Mouse (Mus musculus): ENCODE measurements at regions not wholly inside any gene's neighbourhood (a gene's known extent, or its start where the extent isn't known, plus 50 kb on each side); places are given as distances from the start of the nearest gene placed in this dataset.

- H3K9ac ChIP-seq, result no peak overlapping the region
- H3K4me3 ChIP-seq, result no peak overlapping the region
- 70% methylated on average over 3 of the region's 3 CpGs for WGBS
- no peak overlapping the region for H3K27ac ChIP-seq
- H3K27me3 ChIP-seq, result peaks cover 4% of the 10 kb centered on the region; the same call in 1 of the 2 replicates
- peaks cover 18% of the 10 kb centered on the region for H3K4me1 ChIP-seq
- no peak overlapping the region for H3K4me2 ChIP-seq
- H3K36me3 ChIP-seq, result no peaks in the 10 kb centered on the region
- no peaks in the 10 kb centered on the region for H3K9me3 ChIP-seq
- ATAC-seq (ENCODE audit: insufficient number of reproducible peaks, insufficient read depth, low FRiP score, low TSS enrichment, low read depth), result no peak
Observed at GRCm38 (mm10) chr16:30165667-30166180, 101.5 kb downstream of the Hes1 start.

GRCm38 (mm10) chr16:30171381-30172079 lies 95.8 kb downstream of the Cpn2 start:
- Histone ChIP-seq H3K4me3 (no peak overlapping the region), H3K27ac (peak overlapping the region; percentile 69), H3K4me1 (peaks cover 53% of the 10 kb centered on the region), H3K27me3 (peaks cover 4% of the 10 kb centered on the region; the same call in 1 of the 2 replicates), H3K9ac (no peak overlapping the region; the same call in 1 of the 2 replicates), H3K36me3 (no peaks in the 10 kb centered on the region), H3K4me2 (peak overlapping the region; percentile 17), H3K9me3 (no peaks in the 10 kb centered on the region)
- ATAC-seq (ENCODE audit: insufficient number of reproducible peaks, insufficient read depth, low FRiP score, low TSS enrichment, low read depth), result peak; percentile 28; the same call in 1 of the 2 replicates
- WGBS, result 35% methylated on average over 24 of the region's 24 CpGs

- Histone ChIP-seq H3K4me2 (peak overlapping the region; percentile 17), H3K36me3 (no peaks in the 10 kb centered on the region), H3K9ac (no peak overlapping the region), H3K4me3 (no peak overlapping the region), H3K27me3 (peaks cover 4% of the 10 kb centered on the region; the same call in 1 of the 2 replicates), H3K4me1 (peaks cover 53% of the 10 kb centered on the region), H3K27ac (peak overlapping the region; percentile 69), H3K9me3 (no peaks in the 10 kb centered on the region)
- peak; percentile 15; the same call in 1 of the 2 replicates for ATAC-seq (ENCODE audit: insufficient number of reproducible peaks, insufficient read depth, low FRiP score, low TSS enrichment, low read depth)
- 23% methylated on average over 13 of the region's 13 CpGs for WGBS
Observed at GRCm38 (mm10) chr16:30172136-30172731, 95.1 kb downstream of the Cpn2 start.

GRCm38 (mm10) chr16:30172798-30173202 lies 94.5 kb downstream of the Cpn2 start:
- Histone ChIP-seq H3K36me3 (no peaks in the 10 kb centered on the region), H3K27ac (peak overlapping the region; percentile 69), H3K4me1 (peaks cover 55% of the 10 kb centered on the region), H3K9me3 (no peaks in the 10 kb centered on the region), H3K27me3 (peaks cover 4% of the 10 kb centered on the region; the same call in 1 of the 2 replicates), H3K4me3 (no peak overlapping the region), H3K4me2 (peak overlapping the region; percentile 17), H3K9ac (no peak overlapping the region)
- ATAC-seq (ENCODE audit: insufficient number of reproducible peaks, insufficient read depth, low FRiP score, low TSS enrichment, low read depth), result peak; percentile 60
- 15% methylated on average over 9 of the region's 9 CpGs for WGBS

- no peaks in the 10 kb centered on the region for H3K36me3 ChIP-seq
- ATAC-seq (ENCODE audit: insufficient number of reproducible peaks, insufficient read depth, low FRiP score, low TSS enrichment, low read depth), result peak; percentile 33; the same call in 1 of the 2 replicates
- peaks cover 4% of the 10 kb centered on the region for H3K27me3 ChIP-seq
- no peak overlapping the region for H3K4me2 ChIP-seq
- H3K27ac ChIP-seq, result peak overlapping the region; percentile 69
- no peaks in the 10 kb centered on the region for H3K9me3 ChIP-seq
- 38% methylated on average over 8 of the region's 8 CpGs for WGBS
- peaks cover 57% of the 10 kb centered on the region for H3K4me1 ChIP-seq
- no peak overlapping the region for H3K4me3 ChIP-seq
- H3K9ac ChIP-seq, result no peak overlapping the region
Observed at GRCm38 (mm10) chr16:30173953-30174874, 93.1 kb downstream of the Cpn2 start.

- no peaks in the 10 kb centered on the region for H3K9me3 ChIP-seq
- peaks cover 55% of the 10 kb centered on the region for H3K4me1 ChIP-seq
- no peaks in the 10 kb centered on the region; the same call in 1 of the 2 replicates for H3K27me3 ChIP-seq
- no peak overlapping the region for H3K27ac ChIP-seq
- ATAC-seq (ENCODE audit: insufficient number of reproducible peaks, insufficient read depth, low FRiP score, low TSS enrichment, low read depth), result no peak
- H3K4me2 ChIP-seq, result no peak overlapping the region
- WGBS, result 84% methylated on average over 5 of the region's 5 CpGs
- H3K9ac ChIP-seq, result no peak overlapping the region
- no peak overlapping the region for H3K4me3 ChIP-seq
- no peaks in the 10 kb centered on the region for H3K36me3 ChIP-seq
Observed at GRCm38 (mm10) chr16:30176306-30176705, 91.0 kb downstream of the Cpn2 start.

GRCm38 (mm10) chr16:30177769-30178168 lies 89.5 kb downstream of the Cpn2 start:
- Histone ChIP-seq H3K4me2 (no peak overlapping the region), H3K9ac (no peak overlapping the region), H3K27me3 (no peaks in the 10 kb centered on the region; the same call in 1 of the 2 replicates), H3K9me3 (no peaks in the 10 kb centered on the region), H3K36me3 (no peaks in the 10 kb centered on the region), H3K4me1 (peaks cover 41% of the 10 kb centered on the region), H3K4me3 (no peak overlapping the region), H3K27ac (no peak overlapping the region)
- ATAC-seq (ENCODE audit: insufficient number of reproducible peaks, insufficient read depth, low FRiP score, low TSS enrichment, low read depth), result no peak
- 85% methylated on average over 7 of the region's 7 CpGs for WGBS

GRCm38 (mm10) chr16:30178596-30178995 lies 88.7 kb downstream of the Cpn2 start:
- Histone ChIP-seq H3K4me3 (no peak overlapping the region), H3K9me3 (no peaks in the 10 kb centered on the region), H3K4me1 (peaks cover 32% of the 10 kb centered on the region), H3K9ac (no peak overlapping the region), H3K36me3 (no peaks in the 10 kb centered on the region), H3K27me3 (no peaks in the 10 kb centered on the region; the same call in 1 of the 2 replicates), H3K4me2 (no peak overlapping the region), H3K27ac (no peak overlapping the region)
- WGBS, result 53% methylated on average over 6 of the region's 6 CpGs
- no peak for ATAC-seq (ENCODE audit: insufficient number of reproducible peaks, insufficient read depth, low FRiP score, low TSS enrichment, low read depth)

- no peaks in the 10 kb centered on the region; the same call in 1 of the 2 replicates for H3K27me3 ChIP-seq
Observed at GRCm38 (mm10) chr16:30179504-30179976, 87.8 kb downstream of the Cpn2 start.

GRCm38 (mm10) chr16:30181116-30181515 lies 86.2 kb downstream of the Cpn2 start:
- H3K27ac ChIP-seq, result no peak overlapping the region
- H3K36me3 ChIP-seq, result no peaks in the 10 kb centered on the region
- H3K9ac ChIP-seq, result no peak overlapping the region
- 59% methylated on average over 8 of the region's 8 CpGs for WGBS
- H3K4me3 ChIP-seq, result no peak overlapping the region
- no peak overlapping the region for H3K4me2 ChIP-seq
- no peaks in the 10 kb centered on the region for H3K9me3 ChIP-seq
- ATAC-seq (ENCODE audit: insufficient number of reproducible peaks, insufficient read depth, low FRiP score, low TSS enrichment, low read depth), result no peak
- H3K4me1 ChIP-seq, result peaks cover 40% of the 10 kb centered on the region
- H3K27me3 ChIP-seq, result no peaks in the 10 kb centered on the region; the same call in 1 of the 2 replicates

More at GRCm38 (mm10) chr16:30179504-30179976, 87.8 kb downstream of the Cpn2 start:
- no peak overlapping the region for H3K9ac ChIP-seq
- H3K9me3 ChIP-seq, result no peaks in the 10 kb centered on the region
- WGBS, result 72% methylated on average over 5 of the region's 5 CpGs
- no peak overlapping the region for H3K4me3 ChIP-seq
- ATAC-seq (ENCODE audit: insufficient number of reproducible peaks, insufficient read depth, low FRiP score, low TSS enrichment, low read depth), result no peak
- H3K27ac ChIP-seq, result no peak overlapping the region
- H3K4me1 ChIP-seq, result peaks cover 29% of the 10 kb centered on the region
- H3K36me3 ChIP-seq, result no peaks in the 10 kb centered on the region
- H3K4me2 ChIP-seq, result no peak overlapping the region

All from embryonic facial prominence, embryonic 13.5 days (tissue).